Mouse (Mus musculus) kidney, embryonic 15.5 days (tissue): Measurements from ENCODE around the gene Acly. TPM values are rescaled to one million over a fixed set of nuclear protein-coding genes. Genes with fewer than 3 reads are reported as not detected.

Experiments used
- ATAC-seq: fragments of 200-750 bp; cut with Nextera tagmentation; replicated peaks from 2 replicates; pipeline ENCODE4 v1.8.0; 2017; ENCODE audit warnings: moderate TSS enrichment; ENCODE audit not compliant: low FRiP score
- H3K27ac ChIP-seq: fragments of 300-500 bp; sonication (generic); 2 replicates; pipeline ENCODE4 v1.5.1; 2015; ENCODE audit warnings: mild to moderate bottlenecking, inconsistent platforms
- H3K27me3 ChIP-seq: fragments of 300-500 bp; sonication (generic); 2 replicates; pipeline ENCODE4 v1.6.1; 2015; ENCODE audit warnings: inconsistent platforms
- H3K36me3 ChIP-seq: fragments of 300-500 bp; sonication (generic); 2 replicates; pipeline ENCODE4 v1.6.1; 2015; ENCODE audit warnings: inconsistent platforms
- H3K4me1 ChIP-seq: fragments of 300-500 bp; sonication (generic); 2 replicates; pipeline ENCODE4 v1.6.1; 2015; ENCODE audit warnings: inconsistent platforms
- H3K4me2 ChIP-seq: fragments of 300-500 bp; sonication (generic); 2 replicates; pipeline ENCODE4 v1.6.1; 2015; ENCODE audit warnings: moderate library complexity, mild to moderate bottlenecking, inconsistent platforms
- H3K4me3 ChIP-seq: fragments of 300-500 bp; sonication (generic); replicated peaks from 2 replicates; pipeline ENCODE4 v1.5.1; 2015; ENCODE audit warnings: mild to moderate bottlenecking, inconsistent platforms
- H3K9ac ChIP-seq: fragments of 300-500 bp; sonication (generic); 2 replicates; pipeline ENCODE4 v1.6.1; 2015; ENCODE audit warnings: mild to moderate bottlenecking, inconsistent platforms
- H3K9me3 ChIP-seq: fragments of 300-500 bp; sonication (generic); replicated peaks from 2 replicates; pipeline ENCODE4 v1.6.1; 2016; ENCODE audit warnings: inconsistent platforms
- WGBS: fragments of 180-500 bp; shearing (Covaris S2); methylation state at CpG from one replicate; pipeline ENCODE4 v1.1.7; 2015; ENCODE audit warnings: mixed read lengths; 5-methylcytosine and 5-hydroxymethylcytosine counted together
- polyA plus RNA-seq: library from polyadenylated mRNA; unstranded; fragments of >200 nt; fragmentation: Nextera tagmentation; extraction: Ambion mirVana; gene quantifications from 2 replicates; pipeline ENCODE4 v1.2.1, GENCODE M21; 2015

Acly gene
- 151 and 175 TPM in 2 replicates for polyA plus RNA-seq

- under 1% methylated on average over 54 of the region's 54 CpGs for WGBS
Observed at GRCm38 (mm10) chr11:100527458-100528374, at the start of gene Acly. Gene Acly (minus strand): TSS chr11:100528000.

GRCm38 (mm10) chr11:100576256-100576655 lies 48.5 kb upstream of the Acly start:
- WGBS = 74% methylated on average over 21 of the region's 21 CpGs

More at GRCm38 (mm10) chr11:100527458-100528374, at the start of gene Acly:
- Histone ChIP-seq H3K9me3 (no peaks in the 10 kb centered on the region), H3K27me3 (no peaks in the 10 kb centered on the region), H3K9ac (peak within 1 kb of the TSS; percentile 87), H3K36me3 (peaks cover 20% of the 10 kb centered on the region), H3K27ac (peak within 1 kb of the TSS; percentile 94), H3K4me3 (peak within 1 kb of the TSS; percentile 86), H3K4me2 (peak within 1 kb of the TSS; percentile 89), H3K4me1 (peaks cover 35% of the 10 kb centered on the region)
- peak; percentile 99 for ATAC-seq

GRCm38 (mm10) chr11:100575484-100575855 lies 47.7 kb upstream of the Acly start:
- no peaks in the 10 kb centered on the region for H3K9me3 ChIP-seq
- H3K27me3 ChIP-seq = peaks cover 14% of the 10 kb centered on the region; the same call in 1 of the 2 replicates
- peaks cover 22% of the 10 kb centered on the region for H3K36me3 ChIP-seq
- peaks cover 40% of the 10 kb centered on the region for H3K4me1 ChIP-seq
- H3K4me3 ChIP-seq = peak overlapping the region; percentile 67
- WGBS = 38% methylated on average over 2 of the region's 2 CpGs
- peak overlapping the region; percentile 55 for H3K9ac ChIP-seq
- peak overlapping the region; percentile 74 for H3K27ac ChIP-seq
- peak overlapping the region; percentile 78 for H3K4me2 ChIP-seq
- 0 out of 2 replicates have a peak, but pooled peaks have one; percentile 24 for ATAC-seq

More at GRCm38 (mm10) chr11:100576256-100576655, 48.5 kb upstream of the Acly start:
- peaks cover 32% of the 10 kb centered on the region for H3K4me1 ChIP-seq
- H3K9ac ChIP-seq = no peak overlapping the region
- peaks cover 30% of the 10 kb centered on the region for H3K36me3 ChIP-seq
- H3K9me3 ChIP-seq = no peaks in the 10 kb centered on the region
- ATAC-seq = no peak
- H3K4me3 ChIP-seq = no peak overlapping the region
- H3K4me2 ChIP-seq = no peak overlapping the region
- H3K27me3 ChIP-seq = 0 out of 2 replicates have a peak, but pooled peaks cover 7% of the 10 kb centered on the region
- H3K27ac ChIP-seq = no peak overlapping the region

GRCm38 (mm10) chr11:100574708-100575483 lies 47.1 kb upstream of the Acly start, which contains the start of gene Cnp:
Gene Cnp (plus strand): TSS chr11:100574904.
- peak within 1 kb of the TSS; percentile 78 for H3K4me2 ChIP-seq

GRCm38 (mm10) chr11:100574188-100574587 lies 46.4 kb upstream of the Acly start:
- Histone ChIP-seq H3K4me3 (peak overlapping the region; percentile 67), H3K27ac (peak overlapping the region; percentile 74), H3K4me2 (peak overlapping the region; percentile 78), H3K9me3 (no peaks in the 10 kb centered on the region), H3K9ac (no peak overlapping the region), H3K27me3 (peaks cover 14% of the 10 kb centered on the region; the same call in 1 of the 2 replicates), H3K36me3 (peaks cover 9% of the 10 kb centered on the region), H3K4me1 (peaks cover 43% of the 10 kb centered on the region)
- WGBS = 76% methylated on average over 3 of the region's 3 CpGs
- ATAC-seq = no peak

More at GRCm38 (mm10) chr11:100574708-100575483, 47.1 kb upstream of the Acly start, which contains the start of gene Cnp:
- H3K4me1 ChIP-seq = peaks cover 43% of the 10 kb centered on the region
- H3K27ac ChIP-seq = peak within 1 kb of the TSS; percentile 74
- ATAC-seq = peak; percentile 79
- H3K4me3 ChIP-seq = peak within 1 kb of the TSS; percentile 67
- 2% methylated on average over 47 of the region's 47 CpGs for WGBS
- H3K27me3 ChIP-seq = peaks cover 14% of the 10 kb centered on the region; the same call in 1 of the 2 replicates
- H3K9me3 ChIP-seq = no peaks in the 10 kb centered on the region
- peak within 1 kb of the TSS; percentile 55 for H3K9ac ChIP-seq
- peaks cover 16% of the 10 kb centered on the region for H3K36me3 ChIP-seq

- Histone ChIP-seq H3K9ac (peak overlapping the region; percentile 30; the same call in 1 of the 2 replicates), H3K27ac (no peak overlapping the region), H3K36me3 (no peaks in the 10 kb centered on the region), H3K4me2 (peak overlapping the region; percentile 57), H3K27me3 (peaks cover 14% of the 10 kb centered on the region; the same call in 1 of the 2 replicates), H3K4me1 (peaks cover 35% of the 10 kb centered on the region), H3K9me3 (no peaks in the 10 kb centered on the region), H3K4me3 (peak overlapping the region; percentile 28)
- WGBS = 11% methylated on average over 16 of the region's 16 CpGs
- no peak for ATAC-seq
Observed at GRCm38 (mm10) chr11:100571202-100571567, 43.4 kb upstream of the Acly start.

GRCm38 (mm10) chr11:100570430-100571201 lies 42.8 kb upstream of the Acly start:
- Histone ChIP-seq H3K9me3 (no peaks in the 10 kb centered on the region), H3K4me2 (peak overlapping the region; percentile 57), H3K4me3 (peak overlapping the region; percentile 28), H3K36me3 (no peaks in the 10 kb centered on the region), H3K9ac (0 out of 2 replicates have a peak overlapping the region, but pooled peaks have one; percentile 30), H3K27me3 (peaks cover 14% of the 10 kb centered on the region; the same call in 1 of the 2 replicates), H3K4me1 (peaks cover 30% of the 10 kb centered on the region), H3K27ac (no peak overlapping the region)
- WGBS = 8% methylated on average over 8 of the region's 8 CpGs
- ATAC-seq = no peak

- Histone ChIP-seq H3K9ac (no peak overlapping the region), H3K4me1 (peaks cover 26% of the 10 kb centered on the region), H3K4me3 (no peak overlapping the region), H3K36me3 (no peaks in the 10 kb centered on the region), H3K27ac (no peak overlapping the region), H3K4me2 (no peak overlapping the region), H3K27me3 (peaks cover 14% of the 10 kb centered on the region; the same call in 1 of the 2 replicates), H3K9me3 (no peaks in the 10 kb centered on the region)
- 64% methylated on average over 9 of the region's 9 CpGs for WGBS
- ATAC-seq = no peak
Observed at GRCm38 (mm10) chr11:100569789-100570188, 42.0 kb upstream of the Acly start.

GRCm38 (mm10) chr11:100568692-100569091 lies 40.9 kb upstream of the Acly start:
- WGBS = 84% methylated on average over 8 of the region's 8 CpGs
- Histone ChIP-seq H3K9me3 (no peaks in the 10 kb centered on the region), H3K27me3 (peaks cover 14% of the 10 kb centered on the region; the same call in 1 of the 2 replicates), H3K9ac (no peak overlapping the region), H3K36me3 (no peaks in the 10 kb centered on the region), H3K27ac (no peak overlapping the region), H3K4me2 (no peak overlapping the region), H3K4me1 (peaks cover 22% of the 10 kb centered on the region), H3K4me3 (no peak overlapping the region)
- ATAC-seq = no peak

- Histone ChIP-seq H3K36me3 (no peaks in the 10 kb centered on the region), H3K4me2 (no peak overlapping the region), H3K27me3 (peaks cover 14% of the 10 kb centered on the region; the same call in 1 of the 2 replicates), H3K9me3 (no peaks in the 10 kb centered on the region), H3K27ac (no peak overlapping the region), H3K4me3 (no peak overlapping the region), H3K4me1 (peaks cover 22% of the 10 kb centered on the region), H3K9ac (no peak overlapping the region)
- ATAC-seq = no peak; the same call in 1 of the 2 replicates
- WGBS = 27% methylated on average over 9 of the region's 9 CpGs
Observed at GRCm38 (mm10) chr11:100567815-100568245, 40.0 kb upstream of the Acly start.

- 64% methylated on average over 5 of the region's 5 CpGs for WGBS
- no peak overlapping the region for H3K4me2 ChIP-seq
- no peak overlapping the region for H3K4me3 ChIP-seq
- no peaks in the 10 kb centered on the region for H3K9me3 ChIP-seq
- no peak overlapping the region for H3K9ac ChIP-seq
- H3K36me3 ChIP-seq = no peaks in the 10 kb centered on the region
- no peak for ATAC-seq
- H3K4me1 ChIP-seq = peaks cover 22% of the 10 kb centered on the region
- H3K27me3 ChIP-seq = peaks cover 14% of the 10 kb centered on the region; the same call in 1 of the 2 replicates
- no peak overlapping the region for H3K27ac ChIP-seq
Observed at GRCm38 (mm10) chr11:100567229-100567628, 39.4 kb upstream of the Acly start.
